Mouse (Mus musculus) liver, embryonic 16.5 days (tissue): Measurements from ENCODE around the gene Ei24. TPM values are rescaled to one million over a fixed set of nuclear protein-coding genes. Genes with fewer than 3 reads are reported as not detected.

Source experiments
- ATAC-seq: fragments of 200-750 bp; cut with Nextera tagmentation; 2 replicates; pipeline ENCODE4 v1.8.0; 2017; ENCODE audit warnings: low read depth, mild to moderate bottlenecking, moderate number of reproducible peaks, moderate library complexity
- H3K27ac ChIP-seq: fragments of 300-500 bp; sonication (generic); 2 replicates; pipeline ENCODE4 v1.5.1; 2014; ENCODE audit warnings: mild to moderate bottlenecking, low read length
- H3K27me3 ChIP-seq: fragments of 300-500 bp; sonication (generic); 2 replicates; pipeline ENCODE4 v1.6.1; 2014; ENCODE audit warnings: low read depth, low read length, mixed read lengths; ENCODE audit not compliant: control insufficient read depth, insufficient read depth
- H3K36me3 ChIP-seq: fragments of 300-500 bp; sonication (generic); 2 replicates; pipeline ENCODE4 v1.6.1; 2014; ENCODE audit warnings: mild to moderate bottlenecking; ENCODE audit not compliant: control insufficient read depth, insufficient read depth
- H3K4me1 ChIP-seq: fragments of 300-500 bp; sonication (generic); 2 replicates; pipeline ENCODE4 v1.6.1; 2014; ENCODE audit warnings: low read depth, low read length, mixed read lengths; ENCODE audit not compliant: control insufficient read depth
- H3K4me2 ChIP-seq: fragments of 300-500 bp; sonication (generic); 2 replicates; pipeline ENCODE4 v1.6.1; 2014; ENCODE audit warnings: low read depth, low read length, mixed read lengths
- H3K4me3 ChIP-seq: fragments of 300-500 bp; sonication (generic); 2 replicates; pipeline ENCODE4 v1.5.1; 2014; ENCODE audit warnings: low read depth, mild to moderate bottlenecking, low read length
- H3K9ac ChIP-seq: fragments of 300-500 bp; sonication (generic); 2 replicates; pipeline ENCODE4 v1.6.1; 2014; ENCODE audit warnings: low read depth, low read length
- H3K9me3 ChIP-seq: fragments of 300-500 bp; sonication (generic); replicated peaks from 2 replicates; pipeline ENCODE4 v1.6.1; 2016; ENCODE audit warnings: low read length; ENCODE audit not compliant: control insufficient read depth
- WGBS: fragments of 180-500 bp; shearing (Covaris S2); extraction: QIAGEN DNeasy Blood & Tissue Kit; methylation state at CpG from one replicate; pipeline ENCODE4 v1.1.7; 2014; ENCODE audit not compliant: insufficient replicate concordance; 5-methylcytosine and 5-hydroxymethylcytosine counted together
- polyA plus RNA-seq: library from polyadenylated mRNA; unstranded; fragments of >200 nt; fragmentation: Nextera tagmentation; extraction: Ambion mirVana; gene quantifications from 2 replicates; pipeline ENCODE4 v1.2.1, GENCODE M21; 2015

Ei24 gene
- polyA plus RNA-seq, 1 experiment from 2014 or later, result 26.2 TPM

DNA sequence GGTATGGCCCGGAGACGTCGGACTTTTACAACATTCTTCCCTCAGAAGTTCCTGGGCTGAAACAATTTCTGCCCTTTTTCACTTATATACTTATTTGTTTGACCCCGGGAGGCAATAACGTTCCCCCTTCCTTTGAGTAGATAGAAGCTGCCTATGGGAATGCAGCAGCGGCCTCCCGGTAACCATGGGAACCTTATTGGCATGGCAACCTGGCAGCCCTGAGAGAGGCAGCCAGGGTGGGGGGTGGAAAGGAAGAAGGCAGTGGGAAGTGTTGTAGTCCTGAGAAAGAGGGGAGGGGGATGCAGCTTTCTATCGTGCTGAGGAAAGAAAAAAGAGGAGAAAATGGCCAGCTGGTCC, 24.4 kb upstream of the Ei24 start, which contains the start of gene Fez1:
Gene Fez1 (plus strand): TSS at position 221 of the 357 bp plus-strand sequence.
- Histone ChIP-seq H3K4me1 (no peaks in the 10 kb centered on the region), H3K4me3 (no peak within 1 kb of the TSS), H3K4me2 (no peak within 1 kb of the TSS), H3K9me3 (no peaks in the 10 kb centered on the region), H3K9ac (no peak within 1 kb of the TSS), H3K27ac (no peak within 1 kb of the TSS), H3K36me3 (no peaks in the 10 kb centered on the region), H3K27me3 (no peaks in the 10 kb centered on the region)
- no peak for ATAC-seq
- WGBS, result 9% methylated on average over 8 of the region's 8 CpGs

DNA sequence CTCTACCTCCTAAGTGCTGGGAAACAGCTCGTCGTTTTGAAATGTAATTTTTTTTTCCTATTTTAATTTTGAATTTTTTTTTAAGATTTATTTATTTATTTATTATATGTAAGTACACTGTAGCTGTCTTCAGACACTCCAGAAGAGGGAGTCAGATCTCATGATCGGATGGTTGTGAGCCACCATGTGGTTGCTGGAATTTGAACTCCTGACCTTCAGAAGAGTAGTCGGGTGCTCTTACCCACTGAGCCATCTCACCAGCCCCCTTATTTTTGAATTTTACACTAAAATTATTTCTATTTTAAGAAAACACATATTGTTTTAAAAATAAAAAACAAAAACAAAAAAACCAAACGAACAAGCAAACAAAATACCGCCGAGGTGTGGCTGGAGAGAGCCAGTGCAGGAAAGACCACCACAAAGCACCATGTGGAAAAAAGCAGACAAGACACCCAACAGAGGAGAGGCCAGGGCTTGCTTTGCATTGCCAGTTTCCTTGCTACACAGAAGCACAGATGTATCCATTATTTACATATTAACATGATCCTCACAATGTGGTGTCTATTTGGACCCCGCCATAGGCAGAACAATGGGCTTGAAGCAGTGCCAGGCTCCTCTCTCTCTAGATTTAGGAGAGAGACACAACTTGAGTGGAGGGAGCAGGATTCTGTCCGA, 23.9 kb upstream of the Ei24 start:
- Histone ChIP-seq H3K4me3 (no peak overlapping the region), H3K27ac (no peak overlapping the region), H3K4me2 (no peak overlapping the region), H3K4me1 (no peaks in the 10 kb centered on the region), H3K9me3 (no peaks in the 10 kb centered on the region), H3K36me3 (no peaks in the 10 kb centered on the region), H3K9ac (no peak overlapping the region), H3K27me3 (no peaks in the 10 kb centered on the region)
- no peak for ATAC-seq
- WGBS, result 47% methylated on average over 9 of the region's 9 CpGs

DNA sequence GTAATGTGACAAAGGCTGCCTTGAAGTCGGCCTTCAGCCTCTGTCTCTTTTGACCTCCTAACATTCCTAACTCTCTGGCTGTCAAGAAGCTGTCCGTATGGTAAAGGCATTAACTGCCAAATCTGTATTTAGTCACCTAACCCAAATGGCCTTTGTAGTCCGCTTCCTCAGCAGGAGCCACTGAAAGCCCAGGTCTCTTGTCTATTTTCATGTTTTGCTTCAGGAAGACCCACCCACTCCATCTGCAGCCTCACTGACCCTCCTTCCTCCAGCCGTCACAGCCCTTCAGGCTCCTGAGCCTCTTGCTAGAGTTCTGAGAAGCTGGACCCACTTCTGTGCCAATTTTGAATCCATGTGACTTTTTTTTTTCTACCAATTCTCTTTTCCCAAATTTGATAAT, 21.7 kb upstream of the Ei24 start:
- Histone ChIP-seq H3K4me3 (no peak overlapping the region), H3K4me2 (no peak overlapping the region), H3K9ac (no peak overlapping the region), H3K4me1 (no peaks in the 10 kb centered on the region), H3K27ac (no peak overlapping the region), H3K27me3 (no peaks in the 10 kb centered on the region), H3K9me3 (no peaks in the 10 kb centered on the region), H3K36me3 (no peaks in the 10 kb centered on the region)
- WGBS, result 60% methylated on average over 4 of the region's 4 CpGs
- no peak for ATAC-seq

DNA sequence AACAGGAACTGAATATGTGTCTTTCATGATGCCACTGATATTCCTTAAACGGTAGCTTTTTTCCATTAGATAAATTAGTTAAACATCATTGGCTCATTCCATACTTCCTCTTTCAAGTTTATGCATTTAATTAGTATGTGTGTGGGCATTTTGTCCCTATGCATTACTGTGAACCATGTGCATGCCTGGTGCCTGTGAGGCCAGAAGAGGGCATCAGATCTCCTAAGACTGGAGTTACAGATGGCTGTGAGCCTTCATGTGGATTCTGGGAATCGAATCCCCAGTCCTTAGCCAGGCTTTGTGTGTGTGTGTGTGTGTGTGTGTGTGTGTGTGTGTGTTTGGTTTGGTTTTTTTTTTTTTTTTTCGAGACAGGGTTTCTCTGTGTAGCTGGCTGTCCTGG, 17.3 kb upstream of the Ei24 start:
- Histone ChIP-seq H3K9me3 (no peaks in the 10 kb centered on the region), H3K4me1 (no peaks in the 10 kb centered on the region), H3K27me3 (no peaks in the 10 kb centered on the region), H3K4me2 (no peak overlapping the region), H3K9ac (no peak overlapping the region), H3K36me3 (no peaks in the 10 kb centered on the region), H3K4me3 (no peak overlapping the region), H3K27ac (no peak overlapping the region)
- 39% methylated on average over 3 of the region's 3 CpGs for WGBS
- no peak for ATAC-seq

DNA sequence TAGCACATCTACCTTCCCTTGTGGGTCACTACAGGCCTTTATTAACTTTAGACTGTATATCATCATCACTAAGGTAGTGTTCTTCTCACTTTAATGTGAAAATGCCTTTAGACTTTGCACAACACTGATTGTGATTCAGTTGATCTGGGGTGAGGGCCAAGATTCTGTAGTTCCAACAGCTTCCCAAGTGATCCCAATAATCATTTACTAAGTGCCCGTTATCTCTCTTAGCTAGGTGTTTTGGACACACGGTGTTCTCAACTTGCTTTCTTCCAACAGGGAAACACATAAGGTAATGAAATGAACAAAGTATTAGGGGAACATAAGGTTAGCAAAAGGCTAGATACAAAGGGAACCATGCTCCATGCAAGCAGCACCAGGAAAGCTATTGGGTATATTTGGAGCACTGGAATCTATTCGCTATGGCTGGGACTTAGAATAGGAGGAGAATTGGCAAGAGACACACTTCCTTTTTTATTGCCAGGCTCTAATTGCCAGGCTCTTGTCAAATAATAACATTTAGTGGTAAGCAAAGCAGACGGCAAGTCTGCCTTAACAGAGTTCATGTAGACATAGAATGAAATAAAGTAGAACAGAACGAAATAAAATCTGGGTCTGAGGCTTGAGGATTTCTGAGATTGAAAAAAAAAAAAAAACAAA, 11.1 kb upstream of the Ei24 start:
- Histone ChIP-seq H3K9ac (no peak overlapping the region), H3K27ac (no peak overlapping the region)
- peak; percentile 27; the same call in 1 of the 2 replicates for ATAC-seq

DNA sequence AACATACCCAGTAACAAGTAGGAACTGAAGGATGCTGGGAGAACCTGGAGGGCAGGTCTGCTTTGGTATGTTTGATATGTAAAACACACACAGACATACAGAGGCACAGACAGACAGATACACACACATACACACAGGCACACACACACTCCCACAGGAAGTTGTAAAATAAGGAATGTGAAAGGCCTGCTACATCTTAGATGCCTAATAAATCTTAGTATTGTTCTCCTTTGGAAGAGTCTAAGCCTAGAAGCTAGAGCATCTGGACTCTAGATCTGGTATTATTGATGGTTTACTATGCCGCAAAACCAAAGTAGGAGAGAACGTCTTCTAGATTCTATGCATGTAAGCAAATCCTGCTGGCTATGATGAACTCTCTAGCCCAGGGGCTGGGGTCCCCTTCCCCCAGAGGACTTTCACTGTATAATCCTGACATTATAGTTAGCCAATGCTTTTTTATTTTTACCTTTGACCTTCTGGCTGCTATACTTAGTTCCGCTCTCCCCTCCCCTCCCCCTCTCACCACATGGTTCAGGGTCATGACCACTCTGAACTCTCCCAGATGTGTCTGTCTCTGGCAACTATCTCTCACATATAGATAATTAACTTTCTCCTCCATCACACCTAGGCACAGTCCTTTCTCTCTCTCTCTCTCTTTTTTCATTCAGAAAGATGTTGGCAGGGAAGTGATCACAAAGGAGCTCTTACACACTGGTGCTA, 8.2 kb upstream of the Ei24 start:
- no peak overlapping the region for H3K27ac ChIP-seq
- no peaks in the 10 kb centered on the region for H3K27me3 ChIP-seq
- H3K4me3 ChIP-seq, result no peak overlapping the region
- no peaks in the 10 kb centered on the region for H3K36me3 ChIP-seq
- no peaks in the 10 kb centered on the region for H3K9me3 ChIP-seq
- no peaks in the 10 kb centered on the region for H3K4me1 ChIP-seq
- no peak for ATAC-seq
- WGBS, result 87% methylated on average over 3 of the region's 3 CpGs
- H3K4me2 ChIP-seq, result no peak overlapping the region
- no peak overlapping the region for H3K9ac ChIP-seq

More for the DNA sequence above, 11.1 kb upstream of the Ei24 start:
- 67% methylated on average over 5 of the region's 5 CpGs for WGBS
- Histone ChIP-seq H3K9me3 (no peaks in the 10 kb centered on the region), H3K4me2 (no peak overlapping the region), H3K36me3 (no peaks in the 10 kb centered on the region), H3K27me3 (no peaks in the 10 kb centered on the region), H3K4me1 (no peaks in the 10 kb centered on the region), H3K4me3 (no peak overlapping the region)

DNA sequence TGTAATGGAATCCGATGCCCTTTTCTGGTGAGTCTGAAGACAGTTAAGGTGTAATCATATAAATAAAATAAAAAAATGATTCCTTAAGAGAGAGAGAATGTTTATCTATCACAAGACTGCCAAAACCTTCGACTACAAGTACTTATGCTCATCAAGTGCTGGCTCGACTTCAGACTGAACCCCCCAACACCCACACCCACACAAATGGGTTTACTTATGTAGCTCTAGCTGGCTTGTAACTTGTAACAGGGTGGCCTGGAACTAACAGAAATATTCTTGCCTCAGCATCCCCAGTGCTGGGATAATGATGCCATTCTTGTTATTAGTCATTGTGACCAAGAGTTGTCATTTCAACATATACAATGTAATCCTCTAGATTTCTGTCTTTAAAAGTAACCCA, 6.7 kb upstream of the Ei24 start:
- ATAC-seq, result no peak
- Histone ChIP-seq H3K4me1 (no peaks in the 10 kb centered on the region), H3K27ac (no peak overlapping the region), H3K36me3 (no peaks in the 10 kb centered on the region), H3K4me3 (no peak overlapping the region), H3K27me3 (no peaks in the 10 kb centered on the region), H3K9ac (no peak overlapping the region), H3K9me3 (no peaks in the 10 kb centered on the region), H3K4me2 (no peak overlapping the region)
- WGBS, result 51% methylated on average over 3 of the region's 3 CpGs

DNA sequence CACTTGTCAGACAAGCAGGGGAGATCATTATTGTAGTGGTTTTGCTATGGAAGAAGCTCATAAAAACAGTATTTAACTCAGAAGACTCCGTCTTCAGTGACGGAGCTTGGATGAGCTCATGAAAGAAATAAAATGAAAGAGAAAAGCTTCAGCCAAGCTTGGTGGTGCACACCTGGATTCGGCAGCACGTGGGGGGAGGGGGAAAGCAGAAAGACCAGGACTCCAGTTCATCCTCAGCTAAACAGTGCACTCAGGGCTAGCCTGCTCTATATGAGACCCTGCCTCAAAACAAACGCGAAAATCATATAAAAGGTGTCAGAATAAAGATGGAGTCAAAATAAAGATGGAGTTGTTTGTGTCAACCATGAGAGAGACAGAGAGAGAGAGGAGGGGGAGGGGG, 6.2 kb upstream of the Ei24 start:
- no peaks in the 10 kb centered on the region for H3K36me3 ChIP-seq
- WGBS, result 59% methylated on average over 6 of the region's 6 CpGs
- no peak overlapping the region for H3K9ac ChIP-seq
- no peak overlapping the region for H3K4me3 ChIP-seq
- no peak overlapping the region for H3K4me2 ChIP-seq
- no peaks in the 10 kb centered on the region for H3K9me3 ChIP-seq
- H3K4me1 ChIP-seq, result no peaks in the 10 kb centered on the region
- H3K27ac ChIP-seq, result no peak overlapping the region
- ATAC-seq, result no peak
- H3K27me3 ChIP-seq, result no peaks in the 10 kb centered on the region

DNA sequence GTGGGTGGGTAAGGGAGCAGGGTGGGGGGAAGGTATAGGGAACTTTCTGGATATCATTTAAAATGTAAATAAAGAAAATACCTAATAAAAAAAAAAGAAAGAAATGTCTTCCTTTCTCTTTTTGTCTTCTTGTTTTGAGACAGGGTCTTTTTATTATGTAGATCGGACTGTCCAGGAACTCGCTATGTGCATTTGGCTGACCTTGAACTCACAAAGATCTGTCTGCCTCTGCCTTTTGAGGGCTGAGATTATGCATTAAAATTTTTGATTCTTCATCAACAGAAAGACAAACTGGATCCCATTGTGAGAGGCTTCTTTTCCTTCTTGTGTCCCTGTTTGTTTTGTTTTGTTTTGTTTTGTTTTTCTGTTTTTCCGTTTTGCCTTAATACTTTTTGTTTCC, 5.8 kb upstream of the Ei24 start:
- no peaks in the 10 kb centered on the region for H3K4me1 ChIP-seq
- no peak overlapping the region for H3K27ac ChIP-seq
- no peaks in the 10 kb centered on the region for H3K27me3 ChIP-seq
- no peak for ATAC-seq
- H3K4me3 ChIP-seq, result no peak overlapping the region
- no peaks in the 10 kb centered on the region for H3K9me3 ChIP-seq
- 73% methylated on average over 3 of the region's 3 CpGs for WGBS
- H3K9ac ChIP-seq, result no peak overlapping the region
- no peaks in the 10 kb centered on the region for H3K36me3 ChIP-seq
- H3K4me2 ChIP-seq, result no peak overlapping the region
